Mouse (Mus musculus) right cerebral cortex, postnatal 14 days (tissue): Measurements from ENCODE around the gene Eda.

ENCODE experiments used
- DNase-seq: peaks from one replicate; pipeline ENCODE4 v3.0.0; 2022

Gene Eda

GRCm38 (mm10) chrX:99975250-99975984, at the start of gene Eda:
TSS of gene Eda (plus strand) at chrX:99975606.
- peak; percentile 78 for DNase-seq

DNA sequence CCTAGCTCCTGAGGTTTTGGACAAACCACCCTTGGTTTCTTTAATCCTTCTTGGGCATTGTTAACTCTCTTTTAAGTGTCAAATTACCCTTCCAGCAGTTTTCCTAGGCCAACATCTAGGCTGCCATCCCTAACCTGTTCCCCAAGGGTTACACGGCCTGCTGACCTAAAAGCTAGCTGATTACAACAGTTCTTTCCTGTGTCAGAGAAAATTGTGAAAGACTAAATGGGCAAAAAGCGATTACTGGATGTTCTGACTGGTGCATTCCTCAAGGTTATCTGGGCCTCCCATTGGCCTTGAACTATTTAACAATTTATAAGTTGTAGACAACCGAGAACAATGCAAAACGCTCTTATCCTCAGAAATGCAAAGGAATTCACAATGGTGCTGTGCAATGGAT, 14.4 kb upstream of the Eda start:
- DNase-seq = no peak

GRCm38 (mm10) chrX:99970111-99970510, 5.3 kb upstream of the Eda start:
- no peak for DNase-seq

DNA sequence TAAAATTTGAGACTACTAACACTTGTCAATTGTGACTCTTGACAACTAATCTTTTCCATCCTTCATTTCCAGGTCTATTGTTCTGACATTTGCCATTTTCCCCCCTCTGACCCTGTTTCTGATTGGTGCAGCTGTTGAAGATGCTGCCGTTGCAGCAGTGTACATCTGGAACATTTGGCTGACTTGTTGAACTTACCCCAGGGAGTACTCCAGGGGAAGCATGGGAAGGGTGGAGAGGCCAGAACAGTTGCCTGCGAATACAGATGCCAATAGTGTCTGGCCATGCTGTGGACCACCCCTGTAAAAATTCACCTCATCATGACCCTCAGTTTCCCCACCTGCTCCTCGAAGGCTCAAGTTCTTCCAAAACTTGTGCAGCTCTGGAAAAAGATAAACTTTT, 1.0 kb upstream of the Eda start:
- no peak for DNase-seq

GRCm38 (mm10) chrX:99974803-99975202, 603 bp upstream of the Eda start:
- no peak for DNase-seq

GRCm38 (mm10) chrX:99975985-99976924, 849 bp downstream of the Eda start:
- DNase-seq = peak; percentile 6

- DNase-seq = no peak
These were observed 2.9 kb downstream of the Eda start for GRCm38 (mm10) chrX:99978354-99978753.

- DNase-seq = no peak
These were observed 18.0 kb downstream of the Eda start for GRCm38 (mm10) chrX:99993434-99993833.

- no peak for DNase-seq
These were observed 23.9 kb downstream of the Eda start for GRCm38 (mm10) chrX:99999342-99999741.

DNA sequence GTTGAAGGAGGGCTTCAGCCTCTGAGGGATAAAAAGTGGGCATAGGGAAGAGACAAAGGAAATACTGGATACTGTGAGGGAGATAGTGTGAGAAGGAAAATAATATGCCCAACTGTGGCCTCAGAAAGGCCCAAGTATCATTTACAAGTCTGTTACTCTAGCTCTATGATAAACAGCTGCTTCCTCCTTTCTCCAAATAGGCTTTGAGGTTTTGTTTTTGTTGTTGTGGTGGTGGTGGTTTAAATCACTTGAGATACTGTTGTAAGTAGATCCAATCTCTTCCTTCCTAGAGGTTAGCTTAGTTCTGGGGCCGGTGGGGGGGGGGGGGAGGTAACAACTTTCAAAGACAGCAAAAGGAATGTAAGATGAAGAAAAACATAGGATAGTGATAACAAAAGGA, 143.0 kb downstream of the Eda start:
- no peak for DNase-seq

DNA sequence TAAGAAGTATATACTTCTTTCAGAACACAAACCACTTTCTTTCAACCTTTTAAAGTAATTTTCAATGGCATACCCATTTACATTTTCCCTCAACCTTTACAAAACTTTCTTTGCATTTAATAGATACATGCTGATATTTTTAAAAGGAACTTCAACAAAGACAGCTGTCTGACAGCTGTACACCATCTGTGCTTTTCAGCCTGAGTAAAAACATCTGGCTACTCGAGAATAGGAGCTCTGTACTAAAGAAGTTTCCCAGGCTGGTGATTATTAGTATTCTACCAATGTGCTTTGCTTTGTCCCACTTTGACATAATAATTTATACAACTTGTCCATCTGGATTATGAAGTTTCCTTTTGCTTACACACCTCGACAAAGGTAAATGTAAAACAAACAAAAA, 219.9 kb downstream of the Eda start:
- DNase-seq = no peak

GRCm38 (mm10) chrX:100313652-100314051, 338.2 kb downstream of the Eda start:
- no peak for DNase-seq

DNA sequence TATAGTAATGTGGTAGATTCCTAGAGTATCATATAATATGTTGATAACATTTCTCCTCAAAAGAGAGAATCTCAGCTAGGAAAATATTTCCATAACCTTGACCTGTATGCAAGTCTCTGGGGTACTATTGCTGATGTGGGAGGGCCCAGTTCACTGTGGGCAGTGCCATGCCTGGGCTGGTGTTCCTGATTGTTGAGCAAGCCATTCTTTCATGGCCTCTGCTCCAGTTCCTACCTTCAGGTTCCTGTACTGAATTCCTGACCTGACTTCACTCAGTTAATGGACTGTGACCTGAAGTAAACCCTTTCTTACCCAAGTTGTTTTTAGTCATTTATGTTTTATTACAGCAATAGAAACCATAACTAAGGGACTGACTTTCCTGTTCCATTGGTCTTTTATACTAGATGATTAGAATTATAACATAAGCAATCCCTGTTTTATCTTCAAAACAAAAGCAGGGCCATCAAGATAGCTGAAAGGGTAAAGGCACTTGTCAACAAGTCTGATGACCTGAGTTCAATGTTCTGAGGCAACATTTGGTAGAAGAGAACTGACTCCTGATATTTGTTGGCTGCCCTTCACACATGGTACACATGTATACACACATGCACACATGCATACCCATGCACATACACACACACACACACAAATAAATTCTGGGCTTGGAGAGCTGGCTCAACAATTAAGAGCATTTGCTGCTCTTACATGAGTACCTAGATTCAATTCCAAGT, 338.9 kb downstream of the Eda start:
- DNase-seq = no peak

DNA sequence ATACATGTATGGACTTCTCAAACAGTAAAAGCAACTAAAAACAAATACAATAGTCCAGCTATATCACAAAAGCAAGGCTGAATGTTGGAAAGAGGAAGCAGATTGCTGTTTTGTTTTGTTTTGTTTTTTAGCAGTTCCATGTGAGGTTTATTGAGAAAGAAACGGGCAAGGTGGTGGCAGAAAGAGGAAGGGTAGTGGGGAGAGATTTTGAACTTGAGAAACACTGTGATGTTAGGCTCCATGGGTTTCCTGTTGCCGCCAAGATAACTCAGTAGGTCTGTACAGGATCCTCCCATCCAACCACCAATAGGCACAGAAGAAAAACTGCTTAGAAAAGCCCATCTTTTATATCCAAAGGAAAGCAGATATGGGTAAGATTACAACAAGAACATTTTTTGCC, 365.3 kb downstream of the Eda start:
- DNase-seq = no peak

DNA sequence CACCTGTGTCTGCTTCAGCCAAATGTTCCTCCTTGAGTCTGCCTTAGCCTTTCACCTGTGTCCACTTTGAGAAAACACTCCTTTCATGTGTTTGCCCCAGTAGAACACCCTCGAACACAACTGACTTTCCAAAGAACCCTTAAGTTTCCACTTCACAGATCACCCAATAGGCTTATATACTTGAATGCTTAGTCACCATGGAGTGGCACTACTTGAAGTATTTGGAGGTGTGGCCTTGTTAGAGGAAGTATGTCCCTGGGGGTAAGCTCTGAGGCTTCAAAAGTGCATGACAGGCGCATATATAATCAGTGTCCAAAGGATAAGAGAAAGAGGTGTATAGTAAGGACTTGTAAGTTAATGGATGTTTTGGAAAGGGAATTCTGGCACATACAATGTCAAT, 369.0 kb downstream of the Eda start:
- DNase-seq = no peak

GRCm38 (mm10) chrX:100356974-100357373, 381.6 kb downstream of the Eda start:
- DNase-seq = no peak

DNA sequence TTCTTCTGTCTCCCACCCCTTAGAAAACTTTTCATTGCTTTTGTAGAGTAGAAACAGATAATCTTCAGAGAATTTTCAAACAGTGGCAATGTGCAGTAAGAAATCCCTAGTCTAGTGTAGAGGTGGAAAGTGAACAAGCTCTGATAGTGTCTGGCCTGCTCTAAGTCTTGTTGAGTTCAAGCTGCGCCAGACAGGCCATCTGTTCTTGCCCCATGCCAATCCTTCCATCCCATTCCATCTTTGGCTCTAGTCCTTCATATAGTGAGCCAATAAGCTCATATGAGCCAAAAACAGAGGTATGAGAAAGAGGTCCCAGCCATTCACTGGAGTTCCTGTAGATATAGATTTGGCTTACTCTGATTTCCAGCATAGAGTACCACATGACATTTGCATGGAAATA, 414.5 kb downstream of the Eda start:
- DNase-seq = no peak

GRCm38 (mm10) chrX:100392304-100392703, 416.9 kb downstream of the Eda start:
- peak; percentile 22 for DNase-seq

DNA sequence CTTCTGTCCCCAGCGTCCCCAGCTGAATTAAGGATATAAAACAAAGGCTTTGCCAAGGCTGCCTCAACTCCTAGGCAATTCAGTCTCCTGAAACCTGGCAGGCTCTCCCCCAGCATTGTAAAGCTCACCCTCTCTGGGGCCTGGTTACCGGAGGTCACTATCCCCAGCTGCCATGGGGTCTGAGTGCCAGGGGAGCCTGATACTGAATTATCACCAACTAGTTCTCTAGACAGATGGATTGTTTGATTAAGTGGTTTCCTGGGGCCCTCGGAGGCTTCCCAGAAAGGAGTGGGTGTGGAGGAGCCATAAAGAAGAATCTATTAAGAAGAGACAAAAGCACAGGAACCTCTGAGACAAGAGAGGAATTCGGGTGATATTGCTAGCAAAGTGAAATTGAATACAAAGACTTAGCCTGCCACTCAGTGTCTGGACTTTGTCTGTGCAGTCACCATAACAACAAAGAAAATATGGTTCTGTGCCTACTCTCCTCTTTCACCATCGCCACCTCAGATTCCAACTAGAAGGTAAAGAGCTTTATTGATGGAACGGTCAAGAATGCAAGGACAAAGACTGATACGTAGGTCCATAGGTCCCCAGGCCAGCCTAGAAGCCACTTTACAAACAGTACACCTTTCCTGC, 418.9 kb downstream of the Eda start:
- DNase-seq = no peak

- DNase-seq = no peak
These were observed 419.6 kb downstream of the Eda start for GRCm38 (mm10) chrX:100395026-100395425.

GRCm38 (mm10) chrX:100400900-100401299, 425.5 kb downstream of the Eda start:
- no peak for DNase-seq

- DNase-seq = no peak
These were observed 426.3 kb downstream of the Eda start for GRCm38 (mm10) chrX:100401657-100402056.

- DNase-seq = no peak
These were observed 433.8 kb downstream of the Eda start for GRCm38 (mm10) chrX:100409245-100409644.
